Mouse (Mus musculus): ENCODE results near the gene Add3.

Gene Add3

GRCm38 (mm10) chr19:53166367-53166766, 26.1 kb downstream of the Add3 start:
- no peak for DNase-seq (ENCODE audit: low read depth, low spot score)

DNA sequence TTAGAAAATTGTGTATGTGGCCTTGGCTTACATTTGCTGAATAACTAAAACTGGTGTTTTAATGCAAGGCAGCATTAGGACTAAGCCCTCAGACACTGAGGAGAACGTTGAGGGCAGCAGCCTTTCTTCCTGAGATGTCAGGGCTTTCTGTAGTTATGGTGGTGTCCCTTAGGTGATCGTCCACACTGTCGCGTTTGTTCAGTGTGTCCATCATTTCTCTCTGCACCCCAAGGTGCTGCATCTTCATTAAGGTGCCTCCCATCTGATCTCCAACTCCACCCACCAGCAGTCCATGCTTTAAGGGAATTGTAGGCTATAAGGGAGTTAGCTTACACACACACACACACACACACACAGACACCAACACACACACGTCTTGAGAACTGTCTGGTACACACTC, 28.3 kb downstream of the Add3 start:
- no peak for DNase-seq (ENCODE audit: low read depth, low spot score)

GRCm38 (mm10) chr19:53170651-53171050, 30.4 kb downstream of the Add3 start:
- no peak for DNase-seq (ENCODE audit: low read depth, low spot score)

GRCm38 (mm10) chr19:53174034-53174433, 33.8 kb downstream of the Add3 start:
- no peak for DNase-seq (ENCODE audit: low read depth, low spot score)

- DNase-seq (ENCODE audit: low read depth, low spot score): no peak
Measured at GRCm38 (mm10) chr19:53175550-53175949, 35.3 kb downstream of the Add3 start.

DNA sequence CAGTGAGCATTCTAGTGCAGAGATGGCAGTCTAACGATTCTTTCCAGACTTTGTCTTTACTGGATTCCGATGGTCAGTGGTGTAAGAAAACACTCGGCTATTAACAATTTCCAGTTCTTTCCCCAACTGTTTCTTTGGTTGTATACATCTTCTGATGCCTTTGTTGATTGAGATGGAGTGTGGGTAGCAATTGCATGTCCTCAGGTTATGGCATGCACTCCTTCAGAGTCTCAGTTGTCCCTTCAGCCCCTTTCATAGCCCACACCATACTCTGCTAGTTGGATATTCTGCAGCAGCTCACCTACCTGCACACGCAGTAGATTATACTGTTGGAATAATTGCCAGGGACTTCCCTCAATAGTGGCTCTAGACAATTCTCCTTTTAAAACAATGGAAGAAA, 36.3 kb downstream of the Add3 start:
- no peak for DNase-seq (ENCODE audit: low read depth, low spot score)

GRCm38 (mm10) chr19:53178611-53179528, 38.6 kb downstream of the Add3 start:
- no peak for DNase-seq (ENCODE audit: low read depth, low spot score)

DNA sequence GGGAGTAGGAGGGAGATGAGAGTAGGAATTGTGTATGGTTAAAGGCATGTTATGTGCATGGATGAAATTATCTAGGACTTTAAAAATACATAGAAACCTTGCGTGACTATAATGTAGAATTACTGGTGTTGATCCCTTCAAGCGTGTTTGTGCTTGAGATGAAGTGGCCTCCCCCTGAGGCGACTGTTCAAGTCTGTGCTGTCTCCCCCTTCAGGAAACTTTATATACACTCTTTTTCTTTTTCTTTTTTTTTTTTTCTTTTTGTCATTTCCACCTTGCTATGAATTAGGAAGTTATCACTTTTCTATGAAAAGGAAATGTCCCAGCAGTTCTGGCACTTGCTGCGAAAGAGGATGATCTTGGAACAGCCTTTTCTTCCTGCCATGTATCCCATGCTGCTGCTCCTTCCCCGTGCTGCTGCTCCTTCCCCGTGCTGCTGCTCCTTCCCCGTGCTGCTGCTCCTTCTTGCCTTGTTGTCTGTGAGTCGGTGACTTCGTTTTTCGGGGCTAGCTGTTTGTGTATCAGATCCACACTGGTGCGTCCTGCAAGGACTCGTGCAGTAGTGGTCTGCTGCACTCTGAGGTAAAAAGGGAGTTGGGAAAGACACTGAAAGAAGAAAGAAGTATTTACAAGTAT, 40.0 kb downstream of the Add3 start:
- DNase-seq (ENCODE audit: low read depth, low spot score): no peak

DNA sequence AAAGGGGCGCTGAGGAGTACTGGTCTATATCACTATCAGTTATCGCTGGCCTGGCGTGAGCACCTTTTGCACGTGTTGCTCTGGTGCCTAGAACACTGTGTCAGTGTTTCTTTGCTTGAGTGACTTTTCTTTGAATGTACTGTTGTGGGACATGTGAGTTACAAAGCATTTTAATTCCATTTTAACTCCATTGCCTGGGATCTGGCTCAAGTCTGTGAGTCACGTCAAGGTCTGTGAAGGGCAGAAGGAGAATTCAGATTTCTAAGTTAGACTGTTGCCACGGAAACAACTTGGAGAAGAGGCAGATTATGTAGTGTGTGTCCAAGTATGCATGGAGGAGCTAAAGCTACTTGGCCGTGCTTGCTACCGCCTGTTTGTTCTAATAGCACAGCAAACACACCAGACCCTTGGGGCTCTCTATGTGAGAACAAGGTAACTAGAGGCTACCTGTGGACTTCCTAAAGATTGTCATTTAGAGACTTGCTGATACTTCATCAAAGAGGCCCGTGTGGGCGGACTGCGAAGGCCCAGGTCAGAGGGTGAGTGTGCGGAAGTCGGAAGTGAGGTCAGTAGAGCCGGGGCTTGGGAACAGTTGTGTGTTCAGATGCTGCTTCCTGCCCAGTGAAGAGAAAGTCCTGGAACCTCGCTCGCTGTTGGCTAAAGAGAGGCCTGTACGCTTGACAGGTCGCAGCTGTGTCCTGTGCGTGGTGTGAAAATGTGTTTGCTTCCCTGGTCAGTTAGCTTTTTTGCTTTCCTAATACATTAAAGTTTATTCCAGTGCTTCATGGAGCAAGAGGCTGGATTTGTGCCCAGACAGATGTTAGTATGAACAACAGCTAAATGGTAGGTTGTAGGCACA, 41.0 kb downstream of the Add3 start:
- DNase-seq (ENCODE audit: low read depth, low spot score): peak; percentile 12

DNA sequence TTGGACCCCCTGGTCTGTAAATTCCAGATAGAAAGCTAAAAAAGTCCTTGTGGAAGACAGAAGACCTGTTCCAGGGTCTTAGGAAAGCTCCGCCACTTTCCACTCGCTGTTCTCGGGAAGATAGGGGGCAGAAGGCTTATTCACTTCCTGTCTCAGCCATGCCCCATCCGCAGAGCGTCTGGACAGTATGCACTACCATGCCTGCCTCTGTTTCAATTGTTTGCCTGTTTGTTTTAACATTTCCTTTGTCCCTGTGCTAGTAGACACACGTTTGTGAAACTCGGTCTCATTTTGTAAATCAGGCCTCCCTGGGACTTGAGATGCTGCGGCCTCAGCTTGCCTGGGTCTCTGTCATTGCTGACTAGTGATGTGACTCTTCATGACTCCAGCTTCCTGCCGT, 43.4 kb downstream of the Add3 start:
- no peak for DNase-seq (ENCODE audit: low read depth, low spot score)

DNA sequence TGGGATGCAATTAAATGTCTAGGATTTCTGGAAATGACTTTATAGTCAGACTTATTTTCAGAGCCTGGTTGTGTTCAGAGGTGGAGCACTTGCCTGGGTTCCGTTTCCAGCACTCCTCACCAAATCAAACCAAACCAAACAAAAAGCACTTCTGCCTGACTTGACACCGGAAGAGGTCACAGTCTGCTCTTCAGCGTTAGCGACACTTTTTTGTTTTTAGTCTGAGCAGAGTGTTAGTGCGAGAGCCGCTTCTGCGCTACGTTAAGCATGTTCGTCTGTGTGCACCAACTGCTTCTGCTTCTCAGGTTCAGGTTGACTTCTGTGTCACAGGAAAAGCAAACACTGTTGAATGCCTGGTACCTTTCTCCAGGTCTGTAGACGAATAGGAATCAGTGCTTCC, 44.0 kb downstream of the Add3 start:
- DNase-seq (ENCODE audit: low read depth, low spot score): no peak

DNA sequence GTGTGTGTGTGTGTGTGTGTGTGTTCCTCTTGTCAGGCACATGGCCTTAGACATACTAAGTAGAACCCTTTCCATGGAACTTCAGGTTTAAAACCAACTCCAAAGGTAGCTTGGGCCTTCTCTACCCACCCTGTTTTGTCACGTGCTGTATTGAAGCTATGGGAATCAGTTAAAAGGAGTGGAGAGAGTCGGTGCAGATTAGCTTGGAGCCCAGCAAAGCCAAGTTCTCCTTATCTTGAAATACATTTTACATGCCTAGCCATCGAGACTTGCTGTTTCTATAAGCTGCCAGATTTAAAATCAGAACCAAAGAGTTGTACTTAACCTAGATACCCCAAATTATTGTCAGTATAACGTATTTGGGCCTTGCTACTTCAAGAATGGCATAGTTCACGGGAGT, 44.7 kb downstream of the Add3 start:
- no peak for DNase-seq (ENCODE audit: low read depth, low spot score)

DNA sequence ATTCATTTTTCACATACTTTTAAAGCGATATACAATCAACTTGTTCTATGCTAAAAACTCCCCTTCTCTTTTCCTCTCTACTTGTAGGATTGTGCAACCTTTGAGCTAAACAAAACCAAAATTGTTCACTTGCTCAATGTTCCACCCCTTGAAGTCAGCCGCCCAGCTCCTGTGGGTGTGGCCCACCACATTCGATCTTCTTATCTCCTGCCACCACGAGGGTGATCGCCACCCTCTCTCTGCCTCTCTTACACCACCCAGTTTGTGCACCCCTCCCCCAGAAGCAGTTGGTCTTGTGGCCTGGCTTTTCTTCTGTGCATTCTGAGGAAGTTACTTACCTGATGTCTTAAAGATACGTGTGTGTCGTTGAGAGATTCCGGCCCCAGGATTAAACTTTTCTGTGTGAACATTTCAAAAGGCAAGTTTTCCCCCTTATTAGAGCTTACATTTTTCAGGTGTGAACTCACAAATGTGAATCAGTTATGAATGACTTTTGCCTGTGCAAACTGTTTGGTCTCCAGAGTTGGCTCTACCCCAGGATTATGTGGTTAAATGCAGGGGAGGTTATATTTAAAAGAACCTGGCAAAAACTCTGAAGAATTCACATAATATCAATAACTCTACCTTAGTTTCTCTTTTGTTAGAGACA, 45.4 kb downstream of the Add3 start:
- no peak for DNase-seq (ENCODE audit: low read depth, low spot score)

- no peak for DNase-seq (ENCODE audit: low read depth, low spot score)
Measured at GRCm38 (mm10) chr19:53186456-53186855, 46.2 kb downstream of the Add3 start.

GRCm38 (mm10) chr19:53187533-53187932, 47.3 kb downstream of the Add3 start:
- no peak for DNase-seq (ENCODE audit: low read depth, low spot score)

- no peak for DNase-seq (ENCODE audit: low read depth, low spot score)
Measured at GRCm38 (mm10) chr19:53188186-53188585, 47.9 kb downstream of the Add3 start.

DNA sequence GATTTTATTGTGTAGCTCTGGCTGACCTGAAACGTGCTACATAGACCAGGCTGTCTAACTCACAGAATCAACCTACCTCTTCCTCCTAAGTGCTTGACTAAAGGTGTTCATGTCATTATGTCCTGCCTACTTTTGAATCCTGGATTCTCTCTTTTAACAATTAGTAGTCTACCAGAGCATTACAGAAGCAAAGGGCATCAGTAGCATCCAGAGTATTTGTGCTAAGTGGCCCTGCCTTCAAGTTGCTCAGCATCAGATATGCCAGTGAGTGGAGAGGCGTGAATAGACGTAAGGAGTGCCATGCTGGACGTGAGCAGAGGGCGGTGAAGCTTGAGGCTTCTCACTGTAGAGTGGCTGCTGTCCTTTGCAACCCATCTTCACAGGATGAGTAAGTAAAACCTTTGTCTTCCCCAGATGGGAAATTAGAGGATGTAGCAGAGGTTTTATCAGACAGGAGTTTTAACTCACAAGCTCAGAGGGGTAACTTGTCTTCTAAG, 48.5 kb downstream of the Add3 start:
- no peak for DNase-seq (ENCODE audit: low read depth, low spot score)

DNA sequence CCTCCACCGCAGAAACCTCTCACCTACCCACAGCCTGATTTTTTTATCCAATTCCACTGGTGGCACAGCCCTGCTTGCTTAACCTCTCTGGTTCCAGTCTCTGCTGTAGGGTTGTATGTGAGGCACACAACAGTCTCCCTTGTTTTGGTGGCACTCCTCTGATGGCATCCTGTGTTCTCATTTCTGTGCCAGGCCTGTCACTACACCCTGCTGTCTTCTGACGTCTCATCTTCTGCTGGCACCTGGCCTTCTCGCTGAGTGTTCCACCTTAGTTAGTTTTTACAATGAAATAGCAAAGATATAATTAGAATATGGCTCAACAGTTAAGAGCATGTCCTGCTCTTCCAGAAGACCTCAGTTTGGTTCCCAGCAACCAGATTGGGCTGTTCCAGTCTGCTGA, 49.5 kb downstream of the Add3 start:
- no peak for DNase-seq (ENCODE audit: low read depth, low spot score)

- DNase-seq (ENCODE audit: low read depth, low spot score): no peak
Measured at GRCm38 (mm10) chr19:53190232-53190631, 50.0 kb downstream of the Add3 start.

DNA sequence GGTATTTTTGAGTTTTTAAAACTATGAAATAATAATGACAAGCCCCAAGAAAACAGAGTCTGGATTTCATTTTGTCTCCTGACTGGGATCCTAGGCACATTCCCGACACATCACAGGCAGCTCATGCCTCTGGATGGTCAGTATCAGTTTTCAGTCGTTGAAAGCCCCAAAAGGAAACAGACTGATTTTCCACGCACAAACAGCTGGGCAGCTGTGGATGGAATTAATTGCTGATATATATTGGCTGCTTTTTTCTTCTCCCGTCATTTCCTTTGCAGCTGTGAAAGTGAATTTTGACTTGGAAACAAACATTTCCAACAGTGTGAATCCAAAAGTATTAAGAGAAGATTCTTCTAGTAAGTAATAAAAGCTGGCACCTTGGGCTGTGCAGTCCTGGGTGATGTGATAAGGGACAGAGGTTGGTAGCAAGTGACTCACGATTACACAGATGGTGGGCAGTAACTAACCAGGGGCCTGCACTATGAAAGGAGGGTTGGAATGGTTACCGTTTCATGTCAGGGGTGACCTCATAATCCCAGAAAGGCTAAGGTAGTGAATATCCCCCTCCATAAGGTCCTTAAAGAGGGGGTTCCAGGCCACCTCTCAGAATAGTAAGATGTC, 51.7 kb downstream of the Add3 start:
- no peak for DNase-seq (ENCODE audit: low read depth, low spot score)

DNA sequence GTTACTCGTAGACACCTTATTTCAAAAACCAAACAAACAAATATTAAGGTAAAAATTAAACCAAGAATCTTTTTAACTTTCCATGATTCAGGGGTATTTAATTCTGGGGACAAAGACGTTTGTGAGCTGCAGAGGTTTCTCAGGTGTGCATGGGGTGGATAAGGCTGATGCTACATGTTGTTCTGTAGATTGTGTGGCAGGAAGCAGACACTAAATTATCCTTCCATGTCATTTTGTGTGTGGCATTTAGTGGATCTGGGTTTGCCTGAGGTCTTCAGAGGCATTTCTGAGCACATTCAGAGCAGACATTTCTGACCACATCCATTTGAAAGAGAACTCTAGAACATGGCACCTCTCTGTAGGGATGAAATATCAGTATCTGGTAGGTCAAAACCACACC, 52.9 kb downstream of the Add3 start:
- no peak for DNase-seq (ENCODE audit: low read depth, low spot score)
